In the genomic region with DNA sequence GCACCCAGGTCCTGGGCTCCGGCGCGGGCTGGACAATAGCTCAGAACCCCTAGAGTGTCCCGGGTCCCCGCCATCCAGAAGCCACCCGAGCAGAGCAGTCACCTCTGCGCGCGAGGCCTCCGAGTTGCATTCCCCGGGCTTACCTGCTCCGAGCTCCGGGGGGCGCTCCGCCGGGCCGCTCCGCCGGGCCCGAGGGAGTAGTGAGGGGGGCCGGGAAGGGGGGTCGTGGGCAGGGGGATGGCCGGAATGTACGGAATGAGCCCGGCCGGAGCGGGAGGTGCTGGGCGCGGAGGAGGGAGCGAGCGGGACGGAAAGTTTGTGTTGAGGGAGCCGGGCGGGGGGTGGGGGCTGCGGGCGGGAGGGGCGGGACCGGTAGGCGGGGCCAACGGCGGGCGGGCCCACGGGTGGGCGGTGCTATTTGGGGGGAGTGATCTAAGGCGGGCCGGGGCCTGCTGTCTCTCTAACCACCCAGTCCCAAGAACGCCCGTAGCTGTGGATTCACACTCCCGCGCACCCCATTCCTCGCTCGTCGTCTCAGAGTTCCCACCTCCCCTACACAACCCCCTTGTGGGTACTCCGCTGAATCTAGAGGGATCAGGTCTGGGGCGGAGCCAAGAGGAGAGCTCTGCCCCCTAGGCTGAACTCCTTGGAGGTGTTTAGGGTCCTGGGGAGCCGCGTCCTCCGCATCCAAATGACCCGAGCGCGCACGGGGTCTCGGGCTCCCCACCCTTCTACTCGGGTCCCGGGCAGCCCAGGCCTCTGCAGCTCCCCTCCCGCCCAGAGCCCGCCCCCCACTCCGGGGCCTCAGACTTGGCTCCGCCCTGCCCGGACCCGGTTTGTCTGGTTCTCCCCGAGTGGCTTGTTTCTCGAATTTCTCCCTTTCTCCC, we compare ENCODE assay signal across 8 mouse cellular contexts. TPM values are rescaled to one million over a fixed set of nuclear protein-coding genes. Genes with fewer than 3 reads are reported as not detected.
DNase-seq lines count a peak whose midpoint lies in the region; ATAC-seq and TF ChIP-seq lines count a peak whose summit lies in the region.

Gene Tead3 (minus strand): TSS at position 352 of the 887 bp plus-strand sequence.

- no peaks in the 10 kb centered on the region for H3K27me3 ChIP-seq in heart, adult 2 months (ENCODE audit: control insufficient read depth, insufficient read depth, low read length)
- no peaks in the 10 kb centered on the region for H3K27me3 ChIP-seq in lung, embryonic 15.5 days

- peak; percentile 72 for TF ChIP-seq POLR2A in heart, adult 2 months (IDR thresholded peaks at IDR 0.05; ENCODE audit: insufficient read depth, low read depth, low read length)

- peak within 1 kb of the TSS; percentile 89 for H3K27ac ChIP-seq in heart, adult 2 months
- H3K27ac ChIP-seq in lung, embryonic 15.5 days: peak within 1 kb of the TSS; percentile 100

- 0 out of 2 replicates have a peak, but pooled peaks have one; percentile 12 for TF ChIP-seq EP300 in heart, adult 2 months (IDR thresholded peaks at IDR 0.05; ENCODE audit: insufficient read depth, low read depth, low read length)

- DNase-seq in layer of hippocampus, adult 11-12 months (ENCODE audit: low spot score): peak; percentile 48
- no peak for DNase-seq in layer of hippocampus, postnatal 36 days
- peak; percentile 85 for DNase-seq in embryo, embryonic 10.5 days (ENCODE audit: low spot score)
- DNase-seq in heart, adult 2 months: peak; percentile 83 to 87
- DNase-seq in kidney, adult 18-20 months: peak; percentile 85
- peak; percentile 73 for DNase-seq in ovary, postnatal 10 days (ENCODE audit: low spot score)
- DNase-seq in urinary bladder, postnatal 10 days (ENCODE audit: low spot score): peak; percentile 64

- no peaks in the 10 kb centered on the region for H3K9me3 ChIP-seq in lung, embryonic 15.5 days

- peak within 1 kb of the TSS; percentile 96 for H3K4me2 ChIP-seq in lung, embryonic 15.5 days

- WGBS in heart, adult 2 months: under 1% methylated on average over 53 of the region's 73 CpGs
- 1% methylated on average over 64 of the region's 73 CpGs for WGBS in lung, embryonic 15.5 days

- peak within 1 kb of the TSS; percentile 58 for H3K4me3 ChIP-seq in heart, adult 2 months
- H3K4me3 ChIP-seq in lung, embryonic 15.5 days: peak within 1 kb of the TSS; percentile 88

- peak; percentile 86 for ATAC-seq in lung, embryonic 15.5 days (ENCODE audit: borderline replicate concordance, extremely low read depth, low FRiP score, low TSS enrichment)

- intact Hi-C loops in heart, adult 2 months (cut with DNase I): loop anchor here (1.0 kb wide), 1 partner anchor 22 kb away; the partner anchor contains the start of gene Rpl10a

- peak within 1 kb of the TSS; percentile 90 for H3K9ac ChIP-seq in heart, adult 2 months (ENCODE audit: low read depth, low read length)
- H3K9ac ChIP-seq in lung, embryonic 15.5 days: peak within 1 kb of the TSS; percentile 96

- TF ChIP-seq CTCF in heart, adult 2 months (IDR thresholded peaks at IDR 0.05): peak; percentile 32

- no peaks in the 10 kb centered on the region for H3K79me2 ChIP-seq in heart, adult 2 months (replicated peaks; ENCODE audit: control insufficient read depth, insufficient read depth, low read length)

- H3K36me3 ChIP-seq in heart, adult 2 months (ENCODE audit: control insufficient read depth, insufficient read depth, low read length): no peaks in the 10 kb centered on the region
- H3K36me3 ChIP-seq in lung, embryonic 15.5 days: no peaks in the 10 kb centered on the region

- H3K4me1 ChIP-seq in heart, adult 2 months (ENCODE audit: control insufficient read depth, insufficient read depth, low read length): peaks cover 2% of the 10 kb centered on the region
- H3K4me1 ChIP-seq in lung, embryonic 15.5 days: peaks cover 49% of the 10 kb centered on the region

RNA-seq across cellular contexts. Expression of gene Tead3, which starts in this region (rescaled TPM):
- total RNA-seq in layer of hippocampus, postnatal 36 days (2021): 1 to 10 TPM; 1.7 to 3.7 TPM
- 10 to 100 TPM; 12.7 to 13.7 TPM for total RNA-seq in heart, adult 2 months (2021)
- polyA plus RNA-seq in heart, adult 2 months (2012; rRNA removed): 20.2 and 21.2 TPM in 2 replicates
- 10.9 and 11.5 TPM in 2 replicates for polyA plus RNA-seq in lung, embryonic 15.5 days (2015; fragmentation: Nextera tagmentation; extraction: Ambion mirVana)

Comparison
In these comparisons a context has a peak if more than half of its experiments do, and no peak if none do; other contexts are left out.
1. DNase-seq: peak in layer of hippocampus, adult 11-12 months (single experiment), embryo, embryonic 10.5 days (single experiment), heart, adult 2 months (2 of 2), kidney, adult 18-20 months (single experiment), ovary, postnatal 10 days (single experiment) and urinary bladder, postnatal 10 days (single experiment); none in layer of hippocampus, postnatal 36 days (0 of 2).